Mouse (Mus musculus) liver, postnatal 0 days (tissue): Measurements from ENCODE around the gene Aph1a.

Experiments used
- CTCF ChIP-seq: sonication (generic); IDR thresholded peaks from 2 replicates; pipeline ENCODE4 v1.5.1; 2016; ENCODE audit warnings: antibody characterized with exemption, low read depth
- EP300 ChIP-seq: IDR thresholded peaks from 2 replicates; pipeline ENCODE4 v1.6.1; 2016; ENCODE audit warnings: antibody characterized with exemption, low read depth, mild to moderate bottlenecking

DNA sequence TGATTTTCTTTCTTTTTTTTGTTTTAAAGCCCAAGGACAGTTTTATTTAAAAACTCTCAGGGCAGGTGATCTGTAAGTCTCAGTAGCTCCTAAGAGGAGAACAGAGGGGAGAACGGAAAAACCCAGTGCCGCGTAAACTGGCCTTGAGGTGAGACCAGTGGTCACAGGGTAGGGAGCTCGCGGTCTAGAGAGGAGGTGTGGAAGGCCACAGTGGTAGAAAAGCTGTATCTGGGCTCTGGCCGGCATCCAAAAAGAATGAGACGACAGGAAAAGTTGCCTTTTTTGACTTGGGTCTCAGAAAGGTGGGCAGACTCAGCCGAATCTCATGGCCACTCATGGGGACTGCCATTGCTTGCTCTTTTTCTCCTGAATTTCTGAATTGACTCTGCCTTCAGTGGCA lies 44.4 kb downstream of the Aph1a start:
- TF ChIP-seq EP300: no peak
- TF ChIP-seq CTCF: no peak
